Mouse (Mus musculus) E14TG2a.4 (cell line): ENCODE data around the gene Ccl25.

Experiments used
- CTCF ChIP-seq: conservative IDR thresholded peaks from 2 replicates; pipeline ENCODE4 v1.5.1; 2014; ENCODE audit warnings: low read length
- NANOG ChIP-seq: IDR thresholded peaks from 2 replicates; pipeline ENCODE4 v1.6.1; 2014; ENCODE audit warnings: borderline replicate concordance, low read length, mixed read lengths
- POU5F1 ChIP-seq: IDR thresholded peaks from 2 replicates; pipeline ENCODE4 v1.6.1; 2014; ENCODE audit warnings: low read length, borderline replicate concordance

GRCm38 (mm10) chr8:4314852-4315251 lies 10.2 kb upstream of the Ccl25 start:
- TF ChIP-seq CTCF = no peak
- no peak for TF ChIP-seq NANOG
- TF ChIP-seq POU5F1 = no peak
